Mouse (Mus musculus): ENCODE data around the gene Zdhhc14. TPM values are rescaled to one million over a fixed set of nuclear protein-coding genes. Genes with fewer than 3 reads are reported as not detected.

Gene Zdhhc14
- polyA plus RNA-seq, 1 experiment from 2014 or later, result 2.2 TPM

GRCm38 (mm10) chr17:5552036-5552760 lies 59.8 kb downstream of the Zdhhc14 start:
- TF ChIP-seq EP300 (optimal IDR thresholded peaks at IDR 0.05) (no peak), CTCF (IDR thresholded peaks at IDR 0.05; ENCODE audit: low read depth) (no peak)
- Histone ChIP-seq H3K36me3 (ENCODE audit: control insufficient read depth, insufficient read depth, low read length) (no peaks in the 10 kb centered on the region), H3K27ac (replicated peaks) (no peak overlapping the region), H3K9me3 (ENCODE audit: control insufficient read depth, low read length) (no peaks in the 10 kb centered on the region), H3K27me3 (ENCODE audit: control insufficient read depth, insufficient read depth, low read length) (no peaks in the 10 kb centered on the region), H3K4me2 (replicated peaks; ENCODE audit: low read depth) (no peak overlapping the region), H3K4me3 (ENCODE audit: low read depth, low read length) (no peak overlapping the region), H3K9ac (ENCODE audit: low read length) (no peak overlapping the region), H3K4me1 (replicated peaks; ENCODE audit: control insufficient read depth, insufficient read depth) (no peaks in the 10 kb centered on the region)
- ATAC-seq (ENCODE audit: low FRiP score, low TSS enrichment), result no peak
- 44% methylated on average over 14 of the region's 14 CpGs for WGBS
- DNase-seq (ENCODE audit: low spot score), result no peak

GRCm38 (mm10) chr17:5553556-5553955 lies 61.2 kb downstream of the Zdhhc14 start:
- Histone ChIP-seq H3K9ac (ENCODE audit: low read length) (no peak overlapping the region), H3K27ac (replicated peaks) (no peak overlapping the region), H3K9me3 (ENCODE audit: control insufficient read depth, low read length) (no peaks in the 10 kb centered on the region), H3K4me1 (replicated peaks; ENCODE audit: control insufficient read depth, insufficient read depth) (no peaks in the 10 kb centered on the region), H3K27me3 (ENCODE audit: control insufficient read depth, insufficient read depth, low read length) (no peaks in the 10 kb centered on the region), H3K36me3 (ENCODE audit: control insufficient read depth, insufficient read depth, low read length) (no peaks in the 10 kb centered on the region), H3K4me3 (ENCODE audit: low read depth, low read length) (no peak overlapping the region), H3K4me2 (replicated peaks; ENCODE audit: low read depth) (no peak overlapping the region)
- no peak for DNase-seq (ENCODE audit: low spot score)
- TF ChIP-seq CTCF (IDR thresholded peaks at IDR 0.05; ENCODE audit: low read depth) (no peak), EP300 (optimal IDR thresholded peaks at IDR 0.05) (no peak)
- WGBS, result 62% methylated on average over 5 of the region's 5 CpGs
- no peak for ATAC-seq (ENCODE audit: low FRiP score, low TSS enrichment)

DNA sequence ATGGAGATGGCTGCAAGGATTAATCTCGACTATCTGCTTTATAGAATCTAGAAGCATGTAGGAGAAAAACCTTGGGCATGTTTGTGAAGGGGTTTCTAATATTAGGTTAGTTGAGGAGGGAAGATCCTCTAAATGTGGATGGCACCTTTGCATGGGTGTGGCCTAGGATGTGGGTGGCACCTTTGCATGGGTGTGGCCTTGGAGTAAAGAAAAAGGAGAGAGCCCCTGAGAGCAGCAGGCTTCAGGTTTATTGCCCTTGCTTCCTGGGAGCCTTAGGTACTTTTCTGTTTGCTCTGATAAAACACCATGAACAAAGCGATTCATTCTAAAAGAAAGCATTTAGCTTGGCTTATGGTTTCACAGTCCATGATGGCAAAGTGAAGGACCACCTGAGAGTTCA lies 62.2 kb downstream of the Zdhhc14 start:
- no peak for ATAC-seq (ENCODE audit: low FRiP score, low TSS enrichment)
- H3K36me3 ChIP-seq (ENCODE audit: control insufficient read depth, insufficient read depth, low read length), result no peaks in the 10 kb centered on the region
- TF ChIP-seq EP300 (optimal IDR thresholded peaks at IDR 0.05) (no peak), CTCF (IDR thresholded peaks at IDR 0.05; ENCODE audit: low read depth) (no peak)
- H3K4me3 ChIP-seq (ENCODE audit: low read depth, low read length), result no peak overlapping the region
- no peaks in the 10 kb centered on the region for H3K27me3 ChIP-seq (ENCODE audit: control insufficient read depth, insufficient read depth, low read length)
- no peak overlapping the region for H3K9ac ChIP-seq (ENCODE audit: low read length)
- H3K4me1 ChIP-seq (replicated peaks; ENCODE audit: control insufficient read depth, insufficient read depth), result no peaks in the 10 kb centered on the region
- no peak overlapping the region for H3K27ac ChIP-seq (replicated peaks)
- no peak for DNase-seq (ENCODE audit: low spot score)
- WGBS, result 66% methylated on average over 2 of the region's 2 CpGs
- no peaks in the 10 kb centered on the region for H3K9me3 ChIP-seq (ENCODE audit: control insufficient read depth, low read length)
- H3K4me2 ChIP-seq (replicated peaks; ENCODE audit: low read depth), result no peak overlapping the region

DNA sequence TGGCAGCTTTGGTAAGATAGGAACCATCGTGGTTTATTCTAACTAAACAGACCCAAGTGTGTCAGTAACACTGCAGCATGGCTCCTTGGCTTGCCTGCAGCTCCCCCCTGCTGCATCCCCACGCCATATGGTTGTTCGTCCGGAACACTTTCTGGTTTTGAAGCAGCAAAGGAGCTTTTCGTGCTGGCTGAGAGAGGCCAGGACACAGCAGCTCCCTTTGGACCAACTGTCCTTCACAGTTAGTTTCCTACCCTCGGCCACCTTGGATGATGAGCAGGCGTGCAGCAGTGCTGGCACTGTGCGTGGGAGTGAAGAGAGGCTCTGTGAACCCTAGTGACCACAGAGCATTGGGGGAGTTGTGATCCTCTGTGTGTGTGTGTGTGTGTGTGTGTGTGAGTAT lies 64.2 kb downstream of the Zdhhc14 start:
- H3K36me3 ChIP-seq (ENCODE audit: control insufficient read depth, insufficient read depth, low read length), result no peaks in the 10 kb centered on the region
- no peak overlapping the region for H3K9ac ChIP-seq (ENCODE audit: low read length)
- no peaks in the 10 kb centered on the region for H3K9me3 ChIP-seq (ENCODE audit: control insufficient read depth, low read length)
- no peak overlapping the region for H3K4me2 ChIP-seq (replicated peaks; ENCODE audit: low read depth)
- ATAC-seq (ENCODE audit: low FRiP score, low TSS enrichment) (no peak), DNase-seq (ENCODE audit: low spot score) (no peak)
- H3K4me3 ChIP-seq (ENCODE audit: low read depth, low read length), result no peak overlapping the region
- TF ChIP-seq EP300 (optimal IDR thresholded peaks at IDR 0.05) (no peak), CTCF (IDR thresholded peaks at IDR 0.05; ENCODE audit: low read depth) (no peak)
- no peaks in the 10 kb centered on the region for H3K4me1 ChIP-seq (replicated peaks; ENCODE audit: control insufficient read depth, insufficient read depth)
- H3K27me3 ChIP-seq (ENCODE audit: control insufficient read depth, insufficient read depth, low read length), result no peaks in the 10 kb centered on the region
- 76% methylated on average over 8 of the region's 8 CpGs for WGBS
- H3K27ac ChIP-seq (replicated peaks), result no peak overlapping the region

DNA sequence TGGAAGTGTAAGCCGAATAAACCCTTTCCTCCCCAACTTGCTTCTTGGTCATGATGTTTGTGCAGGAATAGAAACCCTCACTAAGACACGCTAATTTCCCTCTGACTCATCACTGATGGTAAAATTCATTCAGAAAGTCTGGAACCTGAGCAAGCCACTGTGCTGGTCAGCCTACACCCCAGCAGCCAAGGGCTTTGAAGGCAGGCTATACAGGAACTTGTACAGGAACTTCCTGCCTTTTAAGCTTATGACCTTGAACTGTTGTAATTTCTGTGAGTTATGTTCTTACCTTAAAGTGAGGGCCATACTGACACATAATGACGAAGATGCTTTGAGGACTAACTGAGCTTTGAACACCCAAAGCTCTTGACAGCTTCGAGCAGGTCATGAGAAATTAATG lies 67.9 kb downstream of the Zdhhc14 start:
- H3K27ac ChIP-seq (replicated peaks), result no peak overlapping the region
- H3K4me3 ChIP-seq (ENCODE audit: low read depth, low read length), result no peak overlapping the region
- WGBS, result 79% methylated on average over 4 of the region's 4 CpGs
- H3K36me3 ChIP-seq (ENCODE audit: control insufficient read depth, insufficient read depth, low read length), result no peaks in the 10 kb centered on the region
- ATAC-seq (ENCODE audit: low FRiP score, low TSS enrichment), result no peak
- H3K4me1 ChIP-seq (replicated peaks; ENCODE audit: control insufficient read depth, insufficient read depth), result no peaks in the 10 kb centered on the region
- H3K27me3 ChIP-seq (ENCODE audit: control insufficient read depth, insufficient read depth, low read length), result no peaks in the 10 kb centered on the region
- no peak for DNase-seq (ENCODE audit: low spot score)
- H3K9ac ChIP-seq (ENCODE audit: low read length), result no peak overlapping the region
- no peak overlapping the region for H3K4me2 ChIP-seq (replicated peaks; ENCODE audit: low read depth)
- TF ChIP-seq CTCF (IDR thresholded peaks at IDR 0.05; ENCODE audit: low read depth), result no peak
- no peaks in the 10 kb centered on the region for H3K9me3 ChIP-seq (ENCODE audit: control insufficient read depth, low read length)

DNA sequence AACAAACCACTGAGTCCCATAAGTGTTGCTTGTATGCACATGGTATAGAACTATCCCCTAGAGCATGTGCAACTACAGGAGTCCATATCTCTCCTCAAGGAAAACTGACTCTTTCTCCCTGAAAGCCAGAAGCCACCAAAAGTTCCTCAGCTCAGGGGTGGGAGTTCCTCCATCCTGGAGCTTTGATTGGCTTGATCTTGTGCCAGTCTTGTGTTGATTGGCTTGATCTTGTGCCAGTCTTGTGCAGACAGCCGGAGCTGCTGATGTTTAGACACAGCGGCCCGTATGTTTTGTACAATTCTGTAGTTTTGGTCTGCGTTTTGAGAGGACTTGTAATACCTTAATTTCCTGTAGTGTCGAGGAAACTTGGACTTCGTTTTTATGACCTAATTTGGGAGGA lies 70.8 kb downstream of the Zdhhc14 start:
- Histone ChIP-seq H3K9me3 (ENCODE audit: control insufficient read depth, low read length) (no peaks in the 10 kb centered on the region), H3K4me1 (replicated peaks; ENCODE audit: control insufficient read depth, insufficient read depth) (no peaks in the 10 kb centered on the region), H3K36me3 (ENCODE audit: control insufficient read depth, insufficient read depth, low read length) (no peaks in the 10 kb centered on the region), H3K27ac (replicated peaks) (no peak overlapping the region), H3K4me3 (ENCODE audit: low read depth, low read length) (no peak overlapping the region), H3K4me2 (replicated peaks; ENCODE audit: low read depth) (no peak overlapping the region), H3K9ac (ENCODE audit: low read length) (no peak overlapping the region), H3K27me3 (ENCODE audit: control insufficient read depth, insufficient read depth, low read length) (no peaks in the 10 kb centered on the region)
- TF ChIP-seq EP300 (optimal IDR thresholded peaks at IDR 0.05) (no peak), CTCF (IDR thresholded peaks at IDR 0.05; ENCODE audit: low read depth) (no peak)
- ATAC-seq (ENCODE audit: low FRiP score, low TSS enrichment) (no peak), DNase-seq (ENCODE audit: low spot score) (no peak)
- WGBS, result 83% methylated on average over 6 of the region's 6 CpGs
